Mouse (Mus musculus): Measurements from ENCODE around the gene Slc11a2.
A peak's percentile ranks its signal among the peaks of the same experiment; 100 is the strongest.

DNA sequence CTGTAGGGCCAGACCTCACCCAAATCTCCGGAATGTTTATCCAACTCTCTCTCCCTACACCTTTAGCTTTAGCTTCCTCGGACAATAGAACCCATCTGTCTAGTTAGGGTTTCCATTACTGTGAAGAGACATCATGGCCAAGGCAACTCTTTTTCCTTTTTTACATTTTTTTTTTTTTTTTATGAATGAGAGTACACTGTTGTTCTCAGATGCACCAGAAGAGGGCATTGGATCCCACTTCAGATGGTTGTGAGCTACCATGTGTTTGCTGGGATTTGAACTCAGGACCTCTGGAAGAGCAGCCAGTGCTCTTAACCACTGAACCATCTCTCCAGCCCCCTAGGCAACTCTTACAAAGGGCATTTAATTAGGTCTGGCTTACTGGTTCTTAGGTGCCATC, 40.6 kb upstream of the Slc11a2 start:
- TF ChIP-seq CTCF (IDR thresholded peaks at IDR 0.05) (peak; percentile 29), POLR2A (IDR thresholded peaks at IDR 0.05; ENCODE audit: insufficient read depth, low read depth, low read length) (no peak)

All from heart, adult 2 months (tissue).